Mouse (Mus musculus) embryonic facial prominence, embryonic 10.5 days (tissue): Measurements from ENCODE around the gene Stt3b. TPM values are rescaled to one million over a fixed set of nuclear protein-coding genes. Genes with fewer than 3 reads are reported as not detected.

Experiments used
- DNase-seq: peaks from one replicate; pipeline ENCODE4 v3.0.0-alpha.2; 2017; ENCODE audit warnings: low spot score
- H3K27ac ChIP-seq: fragments of 300-500 bp; sonication (generic); replicated peaks from 2 replicates; pipeline ENCODE4 v1.5.1; 2016; ENCODE audit warnings: mild to moderate bottlenecking
- H3K27me3 ChIP-seq: fragments of 300-500 bp; sonication (generic); replicated peaks from 2 replicates; pipeline ENCODE4 v1.6.1; 2016; ENCODE audit warnings: low read depth, mild to moderate bottlenecking; ENCODE audit not compliant: poor library complexity, severe bottlenecking
- H3K36me3 ChIP-seq: fragments of 300-500 bp; sonication (generic); replicated peaks from 2 replicates; pipeline ENCODE4 v1.6.1; 2016; ENCODE audit warnings: mild to moderate bottlenecking, moderate library complexity
- H3K4me1 ChIP-seq: fragments of 300-500 bp; sonication (generic); 2 replicates; pipeline ENCODE4 v1.6.1; 2016
- H3K4me3 ChIP-seq: fragments of 300-500 bp; sonication (generic); 2 replicates; pipeline ENCODE4 v1.5.1; 2016; ENCODE audit warnings: mild to moderate bottlenecking, moderate library complexity
- H3K9me3 ChIP-seq: fragments of 300-500 bp; sonication (generic); 2 replicates; pipeline ENCODE4 v1.6.1; 2016; ENCODE audit warnings: mild to moderate bottlenecking
- WGBS: fragments of 180-500 bp; shearing (Covaris S2); methylation state at CpG from one replicate; pipeline ENCODE4 v1.1.7; 2016; 5-methylcytosine and 5-hydroxymethylcytosine counted together
- polyA plus RNA-seq: library from polyadenylated mRNA; unstranded; fragments of >200 nt; fragmentation: Nextera tagmentation; extraction: Ambion mirVana; gene quantifications from 2 replicates; pipeline ENCODE4 v1.2.1, GENCODE M21; 2016

Gene Stt3b
- polyA plus RNA-seq, 1 experiment from 2014 or later, result 85.4 TPM

- Histone ChIP-seq H3K4me1 (peaks cover 14% of the 10 kb centered on the region), H3K36me3 (no peaks in the 10 kb centered on the region), H3K27me3 (no peaks in the 10 kb centered on the region), H3K4me3 (no peak overlapping the region), H3K27ac (no peak overlapping the region), H3K9me3 (no peaks in the 10 kb centered on the region)
- 77% methylated on average over 7 of the region's 7 CpGs for WGBS
- no peak for DNase-seq
Measured at GRCm38 (mm10) chr9:115197082-115197481, 113.1 kb downstream of the Stt3b start.

- DNase-seq, result no peak
- WGBS, result 81% methylated on average over 3 of the region's 3 CpGs
- Histone ChIP-seq H3K36me3 (no peaks in the 10 kb centered on the region), H3K9me3 (no peaks in the 10 kb centered on the region), H3K4me1 (peaks cover 14% of the 10 kb centered on the region), H3K27me3 (no peaks in the 10 kb centered on the region), H3K27ac (no peak overlapping the region), H3K4me3 (no peak overlapping the region)
Measured at GRCm38 (mm10) chr9:115192890-115193289, 117.3 kb downstream of the Stt3b start.
